Mouse (Mus musculus): ENCODE measurements around the gene Pkd2. TPM values are rescaled to one million over a fixed set of nuclear protein-coding genes. Genes with fewer than 3 reads are reported as not detected.
"Not testable (repeated sequence)": the region's sequence is repeated elsewhere in the genome, so short reads cannot be mapped to it uniquely, and the experiment has no call there.

Gene Pkd2
- polyA plus RNA-seq, 1 experiment from 2014 or later = 7.1 TPM

- WGBS = 66% methylated on average over 1 of the region's 1 CpGs
- no peak overlapping the region for H3K27ac ChIP-seq (replicated peaks)
- DNase-seq (ENCODE audit: low spot score) = no peak
Measured at GRCm38 (mm10) chr5:104442850-104443249, 16.4 kb upstream of the Pkd2 start.

GRCm38 (mm10) chr5:104446156-104446555 lies 13.1 kb upstream of the Pkd2 start:
- no peaks in the 10 kb centered on the region for H3K9me3 ChIP-seq (replicated peaks)
- 31% methylated on average over 3 of the region's 3 CpGs for WGBS
- H3K27ac ChIP-seq (replicated peaks) = no peak overlapping the region
- DNase-seq (ENCODE audit: low spot score) = peak; percentile 31
- H3K4me1 ChIP-seq = peaks cover 7% of the 10 kb centered on the region; the same call in 1 of the 2 replicates
- no peak overlapping the region for H3K4me3 ChIP-seq
- H3K36me3 ChIP-seq = no peaks in the 10 kb centered on the region
- H3K27me3 ChIP-seq (ENCODE audit: low read depth, poor library complexity, severe bottlenecking) = peaks cover 9% of the 10 kb centered on the region; the same call in 1 of the 2 replicates

More at GRCm38 (mm10) chr5:104442850-104443249, 16.4 kb upstream of the Pkd2 start:
- H3K4me1 ChIP-seq = 0 out of 2 replicates have a peak, but pooled peaks cover 4% of the 10 kb centered on the region
- no peaks in the 10 kb centered on the region for H3K36me3 ChIP-seq
- H3K4me3 ChIP-seq = no peak overlapping the region
- no peaks in the 10 kb centered on the region for H3K27me3 ChIP-seq (ENCODE audit: low read depth, poor library complexity, severe bottlenecking)
- no peaks in the 10 kb centered on the region for H3K9me3 ChIP-seq (replicated peaks)

DNA sequence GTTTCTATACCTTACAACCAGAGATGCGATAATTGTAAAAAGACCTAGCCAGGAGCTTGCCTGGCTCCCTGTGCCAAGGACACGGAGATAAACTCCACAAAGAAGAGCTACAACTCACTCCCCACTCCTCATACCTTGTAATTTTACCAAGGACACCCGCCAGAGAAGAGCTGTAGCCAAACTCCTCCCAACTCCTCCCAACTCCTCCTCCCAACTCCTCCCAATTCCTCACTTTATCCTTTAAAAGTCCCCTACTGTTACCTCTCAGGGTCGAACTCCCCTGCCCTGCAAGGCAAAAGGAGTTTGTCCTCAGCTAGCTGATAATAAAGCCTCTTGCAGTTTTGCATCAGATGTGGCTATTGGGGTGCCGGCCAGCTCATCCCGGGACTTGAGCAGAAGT lies 10.9 kb upstream of the Pkd2 start:
- H3K27me3 ChIP-seq (ENCODE audit: low read depth, poor library complexity, severe bottlenecking); H3K36me3 ChIP-seq; DNase-seq (ENCODE audit: low spot score); H3K4me1 ChIP-seq; H3K4me3 ChIP-seq; H3K9me3 ChIP-seq (replicated peaks); H3K27ac ChIP-seq (replicated peaks): not testable (repeated sequence)
- 18% methylated on average over 6 of the region's 6 CpGs for WGBS

GRCm38 (mm10) chr5:104449491-104449890 lies 9.8 kb upstream of the Pkd2 start:
- DNase-seq (ENCODE audit: low spot score) = no peak
- 46% methylated on average over 3 of the region's 3 CpGs for WGBS
- Histone ChIP-seq H3K27ac (replicated peaks) (no peak overlapping the region), H3K9me3 (replicated peaks) (no peaks in the 10 kb centered on the region), H3K4me1 (peaks cover 7% of the 10 kb centered on the region; the same call in 1 of the 2 replicates), H3K36me3 (no peaks in the 10 kb centered on the region), H3K27me3 (ENCODE audit: low read depth, poor library complexity, severe bottlenecking) (peaks cover 9% of the 10 kb centered on the region; the same call in 1 of the 2 replicates), H3K4me3 (no peak overlapping the region)

DNA sequence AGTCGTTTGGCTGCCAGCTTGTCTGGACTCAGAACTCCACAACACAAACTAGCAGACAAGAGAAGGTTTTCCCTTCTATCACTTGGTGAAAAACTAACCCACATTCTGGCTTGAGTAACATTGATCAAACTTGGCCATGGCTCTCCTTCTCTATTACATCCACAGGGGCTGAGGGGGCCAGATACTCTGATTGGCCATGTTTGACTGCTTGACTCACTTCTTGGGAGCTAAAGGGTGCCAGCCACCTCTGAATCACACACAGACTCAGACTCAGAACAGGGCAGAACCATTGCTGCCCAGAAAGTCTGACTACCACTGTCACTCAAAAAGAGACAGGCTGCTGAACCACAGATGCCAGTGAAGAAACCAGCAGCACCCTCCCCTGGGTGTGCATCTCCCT lies 6.2 kb upstream of the Pkd2 start:
- peaks cover 7% of the 10 kb centered on the region; the same call in 1 of the 2 replicates for H3K4me1 ChIP-seq
- peaks cover 14% of the 10 kb centered on the region for H3K9me3 ChIP-seq (replicated peaks)
- WGBS = 89% methylated on average over 1 of the region's 1 CpGs
- peaks cover 9% of the 10 kb centered on the region; the same call in 1 of the 2 replicates for H3K27me3 ChIP-seq (ENCODE audit: low read depth, poor library complexity, severe bottlenecking)
- no peak for DNase-seq (ENCODE audit: low spot score)
- H3K27ac ChIP-seq (replicated peaks) = no peak overlapping the region
- H3K4me3 ChIP-seq = no peak overlapping the region
- peaks cover 12% of the 10 kb centered on the region; the same call in 1 of the 2 replicates for H3K36me3 ChIP-seq

DNA sequence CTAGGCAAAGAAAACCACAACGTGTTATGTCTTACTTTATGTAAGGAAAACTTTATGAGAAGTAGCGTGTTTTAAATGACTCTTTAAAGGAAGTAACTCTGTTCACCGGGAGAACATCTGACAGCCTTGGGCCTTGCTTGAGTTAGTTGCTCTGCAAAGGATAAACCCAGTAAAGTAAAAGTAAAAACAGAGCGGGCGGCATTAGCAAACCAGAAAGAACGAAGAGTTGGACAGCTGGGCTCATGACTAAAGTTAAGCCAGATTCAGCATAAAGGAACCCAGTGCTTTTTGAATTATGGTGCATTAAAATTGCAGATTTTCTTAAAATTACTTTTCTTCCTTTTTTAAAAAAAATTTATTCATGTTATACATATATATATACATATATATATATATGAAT lies 4.7 kb upstream of the Pkd2 start:
- no peak overlapping the region for H3K27ac ChIP-seq (replicated peaks)
- H3K36me3 ChIP-seq = peaks cover 12% of the 10 kb centered on the region; the same call in 1 of the 2 replicates
- 93% methylated on average over 6 of the region's 6 CpGs for WGBS
- H3K4me1 ChIP-seq = peaks cover 15% of the 10 kb centered on the region
- H3K27me3 ChIP-seq (ENCODE audit: low read depth, poor library complexity, severe bottlenecking) = no peaks in the 10 kb centered on the region
- no peak for DNase-seq (ENCODE audit: low spot score)
- H3K9me3 ChIP-seq (replicated peaks) = peaks cover 14% of the 10 kb centered on the region
- no peak overlapping the region for H3K4me3 ChIP-seq

- H3K36me3 ChIP-seq = peaks cover 36% of the 10 kb centered on the region; the same call in 1 of the 2 replicates
- H3K27ac ChIP-seq (replicated peaks) = peak overlapping the region; percentile 95
- under 1% methylated on average over 77 of the region's 82 CpGs for WGBS
- H3K9me3 ChIP-seq (replicated peaks) = peaks cover 14% of the 10 kb centered on the region
- peaks cover 27% of the 10 kb centered on the region for H3K4me1 ChIP-seq
- DNase-seq (ENCODE audit: low spot score) = peak; percentile 76
- H3K4me3 ChIP-seq = peak overlapping the region; percentile 65
- no peaks in the 10 kb centered on the region for H3K27me3 ChIP-seq (ENCODE audit: low read depth, poor library complexity, severe bottlenecking)
Measured at GRCm38 (mm10) chr5:104459706-104460455, 631 bp downstream of the Pkd2 start.

DNA sequence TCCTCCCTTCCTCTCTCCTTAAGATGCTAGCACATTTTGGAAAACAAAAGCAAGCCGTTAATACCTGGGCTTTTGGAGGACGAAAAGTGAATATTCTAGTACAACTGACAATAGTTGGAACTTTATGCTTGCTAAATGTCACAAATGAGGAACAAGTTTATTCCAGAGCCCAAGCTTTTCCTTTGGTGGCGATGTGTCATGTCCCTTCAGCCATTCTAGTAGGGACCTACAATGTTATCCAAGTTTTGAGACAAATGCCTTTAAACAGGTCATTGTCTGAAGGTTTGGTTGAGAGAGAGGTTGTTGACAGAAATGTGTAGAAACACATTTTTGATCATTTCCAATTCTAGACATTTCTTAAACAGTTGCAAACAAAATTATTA lies 1.2 kb downstream of the Pkd2 start:
- DNase-seq (ENCODE audit: low spot score) = no peak
- Histone ChIP-seq H3K4me3 (peak overlapping the region; percentile 65), H3K9me3 (replicated peaks) (peaks cover 14% of the 10 kb centered on the region), H3K4me1 (peaks cover 27% of the 10 kb centered on the region), H3K27me3 (ENCODE audit: low read depth, poor library complexity, severe bottlenecking) (no peaks in the 10 kb centered on the region), H3K36me3 (peaks cover 41% of the 10 kb centered on the region), H3K27ac (replicated peaks) (peak overlapping the region; percentile 95; the same call in 1 of the 2 replicates)
- 53% methylated on average over 3 of the region's 3 CpGs for WGBS

- peaks cover 27% of the 10 kb centered on the region for H3K4me1 ChIP-seq
- 78% methylated on average over 6 of the region's 7 CpGs for WGBS
- no peaks in the 10 kb centered on the region for H3K27me3 ChIP-seq (ENCODE audit: low read depth, poor library complexity, severe bottlenecking)
- peak overlapping the region; percentile 65 for H3K4me3 ChIP-seq
- no peak for DNase-seq (ENCODE audit: low spot score)
- peaks cover 46% of the 10 kb centered on the region for H3K36me3 ChIP-seq
- H3K27ac ChIP-seq (replicated peaks) = no peak overlapping the region
- peaks cover 14% of the 10 kb centered on the region for H3K9me3 ChIP-seq (replicated peaks)
Measured at GRCm38 (mm10) chr5:104460856-104461255, 1.6 kb downstream of the Pkd2 start.

GRCm38 (mm10) chr5:104465279-104465678 lies 6.0 kb downstream of the Pkd2 start:
- no peaks in the 10 kb centered on the region for H3K27me3 ChIP-seq (ENCODE audit: low read depth, poor library complexity, severe bottlenecking)
- no peak overlapping the region for H3K27ac ChIP-seq (replicated peaks)
- no peaks in the 10 kb centered on the region for H3K9me3 ChIP-seq (replicated peaks)
- DNase-seq (ENCODE audit: low spot score) = no peak
- H3K4me3 ChIP-seq = no peak overlapping the region
- 94% methylated on average over 8 of the region's 8 CpGs for WGBS
- peaks cover 67% of the 10 kb centered on the region for H3K36me3 ChIP-seq
- H3K4me1 ChIP-seq = peaks cover 11% of the 10 kb centered on the region

DNA sequence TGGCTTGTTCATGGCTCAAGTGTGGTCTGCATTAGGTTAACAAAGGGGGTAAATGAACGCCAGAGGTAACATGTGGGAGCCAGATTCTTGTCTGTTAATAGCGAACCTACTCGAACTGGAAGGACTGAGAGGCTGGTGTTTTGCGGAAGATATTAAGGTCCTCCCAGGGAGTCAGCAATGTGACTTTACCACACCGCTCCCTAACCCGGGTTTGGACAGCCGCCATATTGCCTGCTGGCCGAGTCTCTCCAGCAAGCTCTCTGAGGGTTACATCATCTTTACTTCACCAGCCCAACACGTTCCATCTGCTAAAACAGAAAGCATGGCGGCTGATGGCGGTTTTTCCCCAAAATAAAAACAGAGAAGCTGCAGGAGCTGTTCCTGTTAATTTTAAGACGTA lies 6.5 kb downstream of the Pkd2 start:
- WGBS = 94% methylated on average over 12 of the region's 12 CpGs
- peaks cover 6% of the 10 kb centered on the region for H3K4me1 ChIP-seq
- DNase-seq (ENCODE audit: low spot score) = no peak

GRCm38 (mm10) chr5:104466816-104467215 lies 7.6 kb downstream of the Pkd2 start:
- Histone ChIP-seq H3K27me3 (ENCODE audit: low read depth, poor library complexity, severe bottlenecking) (no peaks in the 10 kb centered on the region), H3K36me3 (peaks cover 82% of the 10 kb centered on the region), H3K4me3 (no peak overlapping the region), H3K9me3 (replicated peaks) (no peaks in the 10 kb centered on the region), H3K27ac (replicated peaks) (no peak overlapping the region), H3K4me1 (no peaks in the 10 kb centered on the region)
- 96% methylated on average over 16 of the region's 16 CpGs for WGBS
- DNase-seq (ENCODE audit: low spot score) = no peak

More for the DNA sequence above, 6.5 kb downstream of the Pkd2 start:
- Histone ChIP-seq H3K9me3 (replicated peaks) (no peaks in the 10 kb centered on the region), H3K27me3 (ENCODE audit: low read depth, poor library complexity, severe bottlenecking) (no peaks in the 10 kb centered on the region), H3K4me3 (no peak overlapping the region), H3K27ac (replicated peaks) (no peak overlapping the region), H3K36me3 (peaks cover 72% of the 10 kb centered on the region)

DNA sequence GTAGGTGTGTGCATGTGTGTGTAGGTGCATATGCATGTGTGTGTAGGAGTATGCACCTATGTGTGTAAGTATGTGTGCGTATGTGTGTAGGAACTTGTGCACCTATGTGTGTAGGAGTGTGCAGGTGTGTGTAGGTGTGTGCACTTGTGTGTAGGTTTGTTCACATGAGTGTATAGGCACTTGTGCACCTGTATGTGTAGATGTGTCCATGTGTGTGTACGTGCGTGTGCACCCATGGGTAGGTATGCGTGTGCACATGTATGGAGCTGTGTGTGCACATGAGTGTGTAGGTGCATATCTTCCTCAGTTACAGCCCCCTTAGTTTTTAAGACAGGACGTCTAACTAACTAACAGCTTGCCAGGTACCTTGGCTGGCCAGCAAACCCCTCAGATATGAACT lies 9.3 kb downstream of the Pkd2 start:
- DNase-seq (ENCODE audit: low spot score) = no peak
- peaks cover 88% of the 10 kb centered on the region for H3K36me3 ChIP-seq
- H3K4me1 ChIP-seq = no peaks in the 10 kb centered on the region
- H3K27ac ChIP-seq (replicated peaks) = no peak overlapping the region
- no peak overlapping the region for H3K4me3 ChIP-seq
- WGBS = 89% methylated on average over 5 of the region's 5 CpGs
- no peaks in the 10 kb centered on the region for H3K9me3 ChIP-seq (replicated peaks)
- no peaks in the 10 kb centered on the region for H3K27me3 ChIP-seq (ENCODE audit: low read depth, poor library complexity, severe bottlenecking)

Measured in midbrain, embryonic 10.5 days (tissue).